Mouse (Mus musculus) E14TG2a.4 (cell line): Measurements from ENCODE around the gene Rdh9.

ENCODE experiments used
- CTCF ChIP-seq: conservative IDR thresholded peaks from 2 replicates; pipeline ENCODE4 v1.5.1; 2014; ENCODE audit warnings: low read length
- NANOG ChIP-seq: IDR thresholded peaks from 2 replicates; pipeline ENCODE4 v1.6.1; 2014; ENCODE audit warnings: borderline replicate concordance, low read length, mixed read lengths
- POU5F1 ChIP-seq: IDR thresholded peaks from 2 replicates; pipeline ENCODE4 v1.6.1; 2014; ENCODE audit warnings: low read length, borderline replicate concordance

DNA sequence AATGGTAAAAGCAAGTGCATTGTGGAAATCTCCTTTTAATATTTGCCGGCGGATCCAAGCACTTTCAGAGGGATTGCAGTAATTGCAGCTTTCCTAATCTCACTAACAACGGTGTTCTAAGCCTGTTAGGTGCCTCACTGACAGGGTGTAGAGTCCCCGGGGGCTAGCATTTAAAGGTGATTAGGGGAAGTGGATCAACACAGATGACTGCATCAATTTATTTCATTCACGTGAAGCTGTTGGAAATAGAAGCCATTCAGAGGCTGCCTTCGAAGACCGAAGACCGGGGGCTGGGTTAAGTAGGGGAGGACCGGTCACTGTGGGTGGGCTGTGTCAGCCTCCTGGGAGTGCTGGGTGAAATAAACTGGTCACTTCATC lies 45.3 kb upstream of the Rdh9 start:
- no peak for TF ChIP-seq CTCF
- no peak for TF ChIP-seq NANOG
- TF ChIP-seq POU5F1 = no peak
